Mouse (Mus musculus) spleen, adult 18-20 months (tissue): ENCODE measurements around the gene Sgms1.

Experiments used
- DNase-seq, 2 experiments: peaks; one replicate each; pipeline ENCODE4 v3.0.0; 2022; ENCODE audit warnings: mixed read lengths in 2 of 2

Gene Sgms1

GRCm38 (mm10) chr19:32199861-32200574, 189.5 kb downstream of the Sgms1 start:
- DNase-seq = no peak

DNA sequence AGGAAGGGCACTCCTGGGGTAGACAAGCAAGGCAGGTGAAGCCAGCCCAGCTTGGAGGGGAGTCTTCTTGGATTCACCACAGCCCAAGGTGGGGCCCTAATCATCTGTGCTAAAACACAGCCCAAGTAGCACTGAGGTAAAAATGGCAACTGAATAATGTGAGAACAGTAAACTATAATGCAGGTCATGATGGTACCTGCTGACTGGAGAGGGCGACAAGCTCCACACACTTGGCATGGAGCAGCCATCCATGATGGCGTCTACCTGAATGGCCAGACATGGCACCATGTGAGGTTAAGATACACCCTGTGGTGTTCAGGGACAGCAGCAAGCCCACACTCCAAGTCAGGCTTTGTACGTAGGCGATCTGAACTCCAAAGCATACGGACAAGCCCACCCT, 190.4 kb downstream of the Sgms1 start:
- no peak for DNase-seq

DNA sequence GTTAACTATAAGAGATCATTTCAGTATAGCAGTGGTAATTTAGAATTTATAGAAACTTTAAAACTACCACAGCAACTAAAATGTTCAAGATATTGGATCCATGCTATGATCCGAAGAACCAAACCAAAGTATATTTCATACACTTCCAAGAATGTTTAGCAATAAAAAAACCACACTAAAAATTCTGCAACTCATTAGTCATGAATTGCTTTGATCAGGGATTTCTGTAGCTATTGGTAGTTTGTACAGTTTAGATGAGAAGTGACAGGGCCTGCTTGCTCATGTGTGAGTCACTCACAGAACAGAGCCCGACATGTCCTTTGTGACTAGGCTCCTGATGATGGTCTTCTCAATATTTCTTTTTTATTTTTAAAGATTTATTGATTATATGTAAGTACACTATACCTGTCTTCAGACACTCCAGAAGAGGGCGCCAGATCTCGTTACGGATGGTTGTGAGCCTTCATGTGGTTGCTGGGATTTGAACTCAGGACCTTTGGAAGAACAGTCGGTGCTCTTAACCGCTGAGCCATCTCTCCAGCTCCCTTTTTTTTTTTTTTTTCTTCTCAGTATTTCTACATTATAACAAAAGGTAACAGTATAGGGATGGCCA, 190.9 kb downstream of the Sgms1 start:
- DNase-seq = no peak

- DNase-seq = no peak
These were observed 192.3 kb downstream of the Sgms1 start for GRCm38 (mm10) chr19:32196976-32197819.

- DNase-seq = no peak
These were observed 193.3 kb downstream of the Sgms1 start for GRCm38 (mm10) chr19:32196222-32196621.

GRCm38 (mm10) chr19:32194863-32195262, 194.7 kb downstream of the Sgms1 start:
- no peak for DNase-seq

DNA sequence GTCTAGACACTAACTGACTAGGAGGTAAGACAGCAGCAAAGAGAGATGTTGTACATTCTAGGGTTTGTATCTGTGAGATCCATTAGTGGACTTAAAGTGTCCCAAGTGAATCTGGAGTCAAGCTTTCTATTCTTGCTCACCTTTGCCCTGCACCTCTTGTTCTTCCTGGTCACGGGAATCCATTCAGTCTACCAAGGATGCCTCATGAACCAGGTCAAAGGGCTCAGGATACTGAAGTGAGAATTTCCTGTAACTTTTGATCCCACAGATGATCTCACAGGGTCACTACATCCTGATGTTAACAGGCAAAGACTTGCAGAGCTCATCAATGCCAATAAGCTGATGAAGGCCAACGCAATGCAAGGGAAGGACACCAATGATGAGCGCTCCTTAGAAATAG, 195.4 kb downstream of the Sgms1 start:
- no peak for DNase-seq

- no peak for DNase-seq
These were observed 197.9 kb downstream of the Sgms1 start for GRCm38 (mm10) chr19:32191596-32191995.

GRCm38 (mm10) chr19:32189961-32190360, 199.6 kb downstream of the Sgms1 start:
- DNase-seq = no peak

DNA sequence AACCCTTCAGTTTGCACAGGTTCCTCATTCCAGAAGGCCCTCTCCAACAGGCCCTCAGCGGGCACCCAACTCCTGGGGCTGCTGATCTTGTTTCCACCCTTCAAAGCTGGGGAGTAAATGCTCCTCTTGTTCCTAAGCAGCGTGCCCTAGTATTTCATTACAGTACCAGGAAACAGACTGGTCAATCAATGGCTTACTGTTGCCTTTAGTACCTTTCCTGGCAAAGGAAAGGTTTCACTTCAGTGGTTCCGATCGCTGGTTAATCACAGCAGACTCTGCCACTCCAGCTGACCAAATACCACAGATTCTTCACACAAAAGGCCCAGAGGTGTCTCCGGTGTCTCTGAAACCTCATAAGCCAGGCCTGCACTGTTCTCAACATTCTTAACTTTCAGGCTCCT, 200.5 kb downstream of the Sgms1 start:
- no peak for DNase-seq

GRCm38 (mm10) chr19:32186594-32187092, 202.9 kb downstream of the Sgms1 start:
- DNase-seq = peak; percentile 45 to 49

- DNase-seq = no peak
These were observed 206.5 kb downstream of the Sgms1 start for GRCm38 (mm10) chr19:32183005-32183404.

DNA sequence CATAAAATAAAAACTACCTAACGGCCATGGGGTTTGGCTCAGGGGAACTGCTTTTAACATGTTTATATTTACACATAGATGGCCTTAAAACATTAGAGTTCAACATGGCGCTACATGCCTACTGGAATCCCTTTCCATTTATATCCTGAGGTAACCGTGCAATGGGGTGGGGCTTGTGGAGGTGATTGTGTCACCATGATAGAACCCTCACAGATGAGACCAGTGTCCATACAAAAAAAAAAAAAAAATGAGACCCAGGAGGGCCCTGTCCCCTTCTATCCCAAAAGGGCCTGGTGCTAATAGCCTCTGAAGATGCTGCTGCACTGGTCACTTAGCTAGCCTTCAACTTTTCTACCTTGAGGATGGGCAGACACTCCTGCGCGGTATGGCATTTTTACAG, 207.0 kb downstream of the Sgms1 start:
- no peak for DNase-seq

DNA sequence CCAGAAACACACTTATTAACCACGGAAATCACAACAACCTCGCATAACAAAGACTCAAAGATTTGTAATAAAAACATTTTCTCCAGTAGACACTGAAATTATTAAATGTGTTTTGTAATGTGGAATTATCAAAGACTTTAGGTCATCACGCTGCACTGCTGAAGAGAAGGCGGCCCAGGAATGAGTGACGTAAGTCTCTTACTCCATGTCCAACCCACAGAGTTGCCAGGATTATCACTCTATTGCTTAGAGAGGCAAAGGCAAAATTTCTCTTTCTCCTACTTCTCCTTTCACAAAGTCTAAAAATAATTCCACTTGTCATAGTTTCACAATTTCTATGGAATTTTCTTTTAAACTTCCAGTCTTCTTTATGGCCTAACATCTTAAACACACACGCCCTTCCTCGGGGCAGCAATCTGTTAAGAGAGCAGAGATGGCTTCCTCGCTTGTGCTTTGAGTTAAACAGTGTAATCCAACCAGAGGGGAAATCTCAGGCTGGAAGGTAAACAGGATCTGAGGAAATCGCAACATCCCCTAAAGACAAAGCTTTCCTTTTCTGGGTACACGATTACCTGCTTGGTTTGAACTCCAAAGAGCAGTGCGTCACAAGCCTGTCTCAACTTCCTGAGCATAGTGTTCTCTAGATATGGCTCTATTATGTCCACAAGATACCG, 207.7 kb downstream of the Sgms1 start:
- DNase-seq = no peak

- no peak for DNase-seq
These were observed 208.5 kb downstream of the Sgms1 start for GRCm38 (mm10) chr19:32180756-32181674.

- DNase-seq = no peak
These were observed 209.5 kb downstream of the Sgms1 start for GRCm38 (mm10) chr19:32179978-32180413.

- DNase-seq = no peak
These were observed 210.0 kb downstream of the Sgms1 start for GRCm38 (mm10) chr19:32179514-32179913.

DNA sequence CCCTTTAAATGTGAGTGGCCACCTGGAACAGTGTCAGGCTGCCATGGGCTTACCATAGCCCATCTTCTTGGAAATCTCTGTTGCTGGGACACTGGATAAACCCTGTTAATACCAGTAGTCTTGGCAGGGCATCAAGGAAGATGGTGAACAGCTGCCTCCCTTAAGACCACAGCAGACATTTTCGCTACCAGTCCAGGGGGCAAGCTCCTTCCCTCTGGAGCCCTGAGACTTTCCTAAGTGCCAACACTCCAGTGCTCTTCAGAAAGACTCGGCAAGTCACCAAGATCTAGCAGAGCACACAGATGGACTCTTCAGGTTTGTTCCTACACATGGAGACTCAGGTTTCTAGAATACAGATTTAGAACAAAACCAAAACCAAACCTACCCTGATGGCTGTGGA, 211.4 kb downstream of the Sgms1 start:
- no peak for DNase-seq

DNA sequence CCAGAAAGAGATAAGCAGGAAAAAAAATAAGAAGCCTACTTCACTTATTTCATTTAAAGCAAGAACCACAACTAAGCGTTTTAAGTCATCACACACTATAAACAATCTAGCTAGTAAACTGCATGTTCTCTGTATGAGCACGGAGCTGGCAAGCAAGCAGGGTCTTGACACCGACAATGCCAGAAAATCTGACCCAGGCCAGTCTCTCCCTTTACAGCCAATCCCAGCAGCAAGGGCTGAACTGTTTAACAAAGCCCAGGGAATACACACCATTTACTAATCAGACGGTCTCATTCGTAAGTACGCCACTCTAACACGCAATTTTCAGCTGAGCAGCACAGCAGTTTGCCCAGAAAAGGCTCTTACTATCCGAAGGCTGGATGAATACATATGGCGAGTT, 213.1 kb downstream of the Sgms1 start:
- DNase-seq = no peak

- no peak for DNase-seq
These were observed 213.5 kb downstream of the Sgms1 start for GRCm38 (mm10) chr19:32175991-32176390.

DNA sequence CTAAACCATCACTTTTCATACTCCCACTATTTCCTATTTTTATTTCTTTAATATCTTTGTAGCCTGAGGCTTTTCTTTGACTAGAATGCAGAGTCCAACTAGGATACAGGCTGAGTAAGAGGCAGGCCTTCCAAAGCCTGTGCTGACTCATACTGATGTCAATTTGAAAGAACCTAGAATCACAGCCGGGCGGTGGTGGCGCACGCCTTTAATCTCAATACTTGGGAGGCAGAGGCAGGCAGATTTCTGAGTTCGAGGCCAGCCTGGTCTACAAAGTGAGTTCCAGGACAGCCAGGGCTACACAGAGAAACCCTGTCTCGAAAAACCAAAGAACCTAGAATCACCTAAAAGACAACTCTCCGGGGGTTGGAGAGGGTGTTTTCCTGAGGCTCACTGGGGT, 214.5 kb downstream of the Sgms1 start:
- DNase-seq = no peak

DNA sequence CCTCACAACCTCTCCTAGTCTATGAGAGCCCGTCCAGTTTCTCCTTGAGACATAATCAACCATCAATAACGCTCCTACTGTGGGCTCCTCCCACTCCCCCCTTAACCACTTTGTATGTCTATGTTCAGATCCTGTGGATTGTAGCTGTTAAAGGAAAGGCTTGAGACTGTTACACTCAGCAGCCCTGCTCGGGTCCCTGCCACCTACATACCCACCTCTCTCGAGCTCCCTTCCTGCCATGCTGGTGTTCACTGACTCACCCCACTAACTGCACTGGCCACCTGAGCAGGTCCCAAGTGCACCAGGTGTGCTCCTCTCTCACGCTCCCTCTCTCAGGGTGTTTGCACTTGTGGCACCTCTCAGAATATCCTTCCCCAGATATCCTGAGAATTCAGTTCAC, 215.0 kb downstream of the Sgms1 start:
- DNase-seq = no peak
